Mouse (Mus musculus): ENCODE measurements around the gene Ccdc63. TPM values are rescaled to one million over a fixed set of nuclear protein-coding genes. Genes with fewer than 3 reads are reported as not detected.
A peak's percentile ranks its signal among the peaks of the same experiment; 100 is the strongest.

Gene Ccdc63
- polyA plus RNA-seq, 1 experiment = not detected

GRCm38 (mm10) chr5:122125211-122125760 is 15.3 kb downstream of the Ccdc63 start:
- TF ChIP-seq CEBPB (IDR thresholded peaks at IDR 0.05; ENCODE audit: low read depth) (no peak), CTCF (IDR thresholded peaks at IDR 0.05; ENCODE audit: control insufficient read depth, insufficient read depth, insufficient read length) (no peak), USF1 (IDR thresholded peaks at IDR 0.05; ENCODE audit: low read depth) (no peak), MYOG (IDR thresholded peaks at IDR 0.05; ENCODE audit: control insufficient read depth, extremely low read depth, insufficient read length) (no peak), FOSL1 (IDR thresholded peaks at IDR 0.05; ENCODE audit: insufficient read depth, low read length, poor library complexity, severe bottlenecking) (no peak), MAX (IDR thresholded peaks at IDR 0.05) (no peak), MYOD1 (IDR thresholded peaks at IDR 0.05; ENCODE audit: control insufficient read depth, insufficient read length, low read depth) (no peak)
- H3K36me3 ChIP-seq (ENCODE audit: control insufficient read depth, insufficient read depth) = no peaks in the 10 kb centered on the region

GRCm38 (mm10) chr5:122116243-122116642 is 24.4 kb downstream of the Ccdc63 start:
- no peak overlapping the region for H3K4me3 ChIP-seq (ENCODE audit: insufficient read depth, poor library complexity, severe bottlenecking)
- peaks cover 20% of the 10 kb centered on the region for H3K27me3 ChIP-seq (ENCODE audit: control insufficient read depth, insufficient read depth, insufficient read length)
- H3K79me3 ChIP-seq (ENCODE audit: low read depth) = no peaks in the 10 kb centered on the region
- no peak overlapping the region for H3ac ChIP-seq (ENCODE audit: control insufficient read depth, insufficient read length, low read depth)
- H3K79me2 ChIP-seq (ENCODE audit: control insufficient read depth, insufficient read depth) = no peaks in the 10 kb centered on the region
- no peaks in the 10 kb centered on the region for H3K36me3 ChIP-seq (ENCODE audit: control insufficient read depth, insufficient read depth)
- TF ChIP-seq USF1 (IDR thresholded peaks at IDR 0.05; ENCODE audit: low read depth) (no peak), CTCF (IDR thresholded peaks at IDR 0.05; ENCODE audit: control insufficient read depth, insufficient read depth, insufficient read length) (no peak), CEBPB (IDR thresholded peaks at IDR 0.05; ENCODE audit: low read depth) (no peak), MAX (IDR thresholded peaks at IDR 0.05) (no peak), MYOG (IDR thresholded peaks at IDR 0.05; ENCODE audit: control insufficient read depth, extremely low read depth, insufficient read length) (no peak), FOSL1 (IDR thresholded peaks at IDR 0.05; ENCODE audit: insufficient read depth, low read length, poor library complexity, severe bottlenecking) (no peak), MYOD1 (IDR thresholded peaks at IDR 0.05; ENCODE audit: control insufficient read depth, insufficient read length, low read depth) (no peak)

More at GRCm38 (mm10) chr5:122125211-122125760, 15.3 kb downstream of the Ccdc63 start:
- H3K79me2 ChIP-seq (ENCODE audit: control insufficient read depth, insufficient read depth) = no peaks in the 10 kb centered on the region
- H3K27me3 ChIP-seq (ENCODE audit: control insufficient read depth, insufficient read depth, insufficient read length) = peaks cover 39% of the 10 kb centered on the region
- H3K4me3 ChIP-seq (ENCODE audit: insufficient read depth, poor library complexity, severe bottlenecking) = no peak overlapping the region
- no peak overlapping the region for H3ac ChIP-seq (ENCODE audit: control insufficient read depth, insufficient read length, low read depth)
- H3K79me3 ChIP-seq (ENCODE audit: low read depth) = no peaks in the 10 kb centered on the region

GRCm38 (mm10) chr5:122115266-122115763 is 25.3 kb downstream of the Ccdc63 start:
- Histone ChIP-seq H3K79me2 (ENCODE audit: control insufficient read depth, insufficient read depth) (no peaks in the 10 kb centered on the region), H3K27me3 (ENCODE audit: control insufficient read depth, insufficient read depth, insufficient read length) (peaks cover 21% of the 10 kb centered on the region), H3K36me3 (ENCODE audit: control insufficient read depth, insufficient read depth) (no peaks in the 10 kb centered on the region), H3K4me3 (ENCODE audit: insufficient read depth, poor library complexity, severe bottlenecking) (no peak overlapping the region), H3K79me3 (ENCODE audit: low read depth) (no peaks in the 10 kb centered on the region), H3ac (ENCODE audit: control insufficient read depth, insufficient read length, low read depth) (no peak overlapping the region)
- TF ChIP-seq USF1 (IDR thresholded peaks at IDR 0.05; ENCODE audit: low read depth) (no peak), CTCF (IDR thresholded peaks at IDR 0.05; ENCODE audit: control insufficient read depth, insufficient read depth, insufficient read length) (no peak), MAX (IDR thresholded peaks at IDR 0.05) (no peak), CEBPB (IDR thresholded peaks at IDR 0.05; ENCODE audit: low read depth) (no peak), FOSL1 (IDR thresholded peaks at IDR 0.05; ENCODE audit: insufficient read depth, low read length, poor library complexity, severe bottlenecking) (no peak), MYOD1 (IDR thresholded peaks at IDR 0.05; ENCODE audit: control insufficient read depth, insufficient read length, low read depth) (no peak), MYOG (IDR thresholded peaks at IDR 0.05; ENCODE audit: control insufficient read depth, extremely low read depth, insufficient read length) (no peak)

DNA sequence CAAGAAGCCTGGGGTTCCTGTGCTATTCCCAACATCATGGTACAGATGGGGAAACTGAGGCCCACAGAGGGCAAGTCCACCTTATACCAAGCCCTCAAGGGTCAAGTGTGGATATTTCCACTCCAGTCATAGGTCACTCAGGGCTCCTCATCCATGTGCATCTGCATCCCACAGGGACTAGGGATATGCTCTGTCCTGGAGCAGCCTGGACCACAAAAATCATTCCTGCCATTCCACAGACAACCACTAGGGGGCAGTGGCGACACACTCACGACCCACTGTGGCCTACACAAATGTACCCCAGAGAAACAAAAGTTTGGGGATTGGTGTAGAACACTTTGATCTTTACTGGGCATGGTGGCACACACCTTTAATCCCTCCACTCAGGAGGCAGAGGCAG is 26.4 kb downstream of the Ccdc63 start:
- H3ac ChIP-seq (ENCODE audit: control insufficient read depth, insufficient read length, low read depth) = no peak overlapping the region
- no peak overlapping the region for H3K4me3 ChIP-seq (ENCODE audit: insufficient read depth, poor library complexity, severe bottlenecking)
- H3K27me3 ChIP-seq (ENCODE audit: control insufficient read depth, insufficient read depth, insufficient read length) = peaks cover 33% of the 10 kb centered on the region
- H3K36me3 ChIP-seq (ENCODE audit: control insufficient read depth, insufficient read depth) = no peaks in the 10 kb centered on the region
- H3K79me2 ChIP-seq (ENCODE audit: control insufficient read depth, insufficient read depth) = no peaks in the 10 kb centered on the region
- H3K79me3 ChIP-seq (ENCODE audit: low read depth) = no peaks in the 10 kb centered on the region
- TF ChIP-seq MAX (IDR thresholded peaks at IDR 0.05) = no peak
- TF ChIP-seq MYOD1 (IDR thresholded peaks at IDR 0.05; ENCODE audit: control insufficient read depth, insufficient read length, low read depth) = no peak
- peak; percentile 77 for TF ChIP-seq CTCF (IDR thresholded peaks at IDR 0.05; ENCODE audit: control insufficient read depth, insufficient read depth, insufficient read length)

- Histone ChIP-seq H3K4me3 (ENCODE audit: insufficient read depth, poor library complexity, severe bottlenecking) (no peak overlapping the region), H3K79me3 (ENCODE audit: low read depth) (no peaks in the 10 kb centered on the region), H3K27me3 (ENCODE audit: control insufficient read depth, insufficient read depth, insufficient read length) (peaks cover 39% of the 10 kb centered on the region), H3K36me3 (ENCODE audit: control insufficient read depth, insufficient read depth) (no peaks in the 10 kb centered on the region), H3ac (ENCODE audit: control insufficient read depth, insufficient read length, low read depth) (no peak overlapping the region), H3K79me2 (ENCODE audit: control insufficient read depth, insufficient read depth) (no peaks in the 10 kb centered on the region)
- TF ChIP-seq FOSL1 (IDR thresholded peaks at IDR 0.05; ENCODE audit: insufficient read depth, low read length, poor library complexity, severe bottlenecking) (no peak), MAX (IDR thresholded peaks at IDR 0.05) (no peak), MYOG (IDR thresholded peaks at IDR 0.05; ENCODE audit: control insufficient read depth, extremely low read depth, insufficient read length) (no peak), USF1 (IDR thresholded peaks at IDR 0.05; ENCODE audit: low read depth) (no peak), CTCF (IDR thresholded peaks at IDR 0.05; ENCODE audit: control insufficient read depth, insufficient read depth, insufficient read length) (no peak), MYOD1 (IDR thresholded peaks at IDR 0.05; ENCODE audit: control insufficient read depth, insufficient read length, low read depth) (no peak), CEBPB (IDR thresholded peaks at IDR 0.05; ENCODE audit: low read depth) (no peak)
Measured at GRCm38 (mm10) chr5:122113450-122113849, 27.2 kb downstream of the Ccdc63 start.

DNA sequence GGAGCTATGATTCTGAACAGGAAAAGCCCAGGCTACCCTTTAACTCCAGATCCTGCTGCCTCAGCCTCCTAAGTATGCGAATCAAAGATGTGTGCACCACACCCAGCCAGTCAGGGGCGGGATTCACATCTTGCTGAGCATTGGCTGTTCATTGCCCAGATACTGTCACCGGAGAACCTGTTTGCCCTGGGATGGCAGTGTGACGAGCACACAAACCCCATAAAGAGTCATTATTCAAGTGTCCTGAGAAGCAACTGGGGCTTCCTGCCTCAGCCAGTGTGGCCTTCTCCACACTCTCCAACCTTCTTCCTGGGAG is 28.7 kb downstream of the Ccdc63 start:
- TF ChIP-seq MAX (IDR thresholded peaks at IDR 0.05) (no peak), MYOD1 (IDR thresholded peaks at IDR 0.05; ENCODE audit: control insufficient read depth, insufficient read length, low read depth) (no peak), CTCF (IDR thresholded peaks at IDR 0.05; ENCODE audit: control insufficient read depth, insufficient read depth, insufficient read length) (no peak), USF1 (IDR thresholded peaks at IDR 0.05; ENCODE audit: low read depth) (no peak), MYOG (IDR thresholded peaks at IDR 0.05; ENCODE audit: control insufficient read depth, extremely low read depth, insufficient read length) (no peak), FOSL1 (IDR thresholded peaks at IDR 0.05; ENCODE audit: insufficient read depth, low read length, poor library complexity, severe bottlenecking) (no peak), CEBPB (IDR thresholded peaks at IDR 0.05; ENCODE audit: low read depth) (no peak)
- Histone ChIP-seq H3K79me2 (ENCODE audit: control insufficient read depth, insufficient read depth) (no peaks in the 10 kb centered on the region), H3ac (ENCODE audit: control insufficient read depth, insufficient read length, low read depth) (no peak overlapping the region), H3K79me3 (ENCODE audit: low read depth) (no peaks in the 10 kb centered on the region), H3K36me3 (ENCODE audit: control insufficient read depth, insufficient read depth) (no peaks in the 10 kb centered on the region), H3K4me3 (ENCODE audit: insufficient read depth, poor library complexity, severe bottlenecking) (no peak overlapping the region), H3K27me3 (ENCODE audit: control insufficient read depth, insufficient read depth, insufficient read length) (peaks cover 51% of the 10 kb centered on the region)
